Comparison of ENCODE assay signal across 9 mouse cellular contexts in genomic region chr3:38254896-38255295, GRCm38 (mm10).
A peak's percentile ranks its signal among the peaks of the same experiment; 100 is the strongest.
DNase-seq lines count a peak whose midpoint lies in the region; ATAC-seq and TF ChIP-seq lines count a peak whose summit lies in the region.
"Had no signal": no experiment of that assay in that cellular context is flagged by ENCODE, and none has a peak within 500 bp of the region (broad histone marks: within the 10 kb centered on the region; RNA-seq: fewer than 3 reads in every experiment).

No protein-coding gene starts in this region.

- no peak overlapping the region for H3K9ac ChIP-seq in heart, embryonic 11.5 days (ENCODE audit: low read depth, low read length)
- H3K9ac ChIP-seq in heart, adult 2 months (ENCODE audit: low read depth, low read length): no peak overlapping the region
- H3K9ac ChIP-seq in kidney, embryonic 16.5 days (replicated peaks; ENCODE audit: low read length): no peak overlapping the region
- H3K9ac ChIP-seq in limb, embryonic 13.5 days: no peak overlapping the region

- no peak for ATAC-seq in heart, embryonic 11.5 days (replicated peaks; ENCODE audit: insufficient number of reproducible peaks, low FRiP score, low TSS enrichment)
- peak; percentile 87 for ATAC-seq in kidney, embryonic 16.5 days (ENCODE audit: low FRiP score, low TSS enrichment)
- ATAC-seq in limb, embryonic 13.5 days (ENCODE audit: low FRiP score, low read depth): peak; percentile 62; the same call in 1 of the 2 replicates
- ATAC-seq in erythroid progenitor cell, adult 5-6 weeks (replicated peaks; ENCODE audit: low FRiP score, poor library complexity, severe bottlenecking): no peak

- H3K4me3 ChIP-seq in heart, embryonic 11.5 days (ENCODE audit: low read depth, low read length): no peak overlapping the region
- no peak overlapping the region for H3K4me3 ChIP-seq in heart, adult 2 months
- H3K4me3 ChIP-seq in kidney, embryonic 16.5 days (ENCODE audit: low read length): no peak overlapping the region
- H3K4me3 ChIP-seq in limb, embryonic 13.5 days: no peak overlapping the region
- H3K4me3 ChIP-seq: erythroblast, embryonic 14.5 days had no signal

- 61% methylated on average over 2 of the region's 2 CpGs for WGBS in heart, embryonic 11.5 days (ENCODE audit: insufficient replicate concordance)
- 3% methylated on average over 2 of the region's 2 CpGs for WGBS in heart, adult 2 months
- WGBS in kidney, embryonic 16.5 days: 57% methylated on average over 2 of the region's 2 CpGs
- WGBS in limb, embryonic 13.5 days: 70% methylated on average over 2 of the region's 2 CpGs

- H3K9me3 ChIP-seq in heart, embryonic 11.5 days (replicated peaks; ENCODE audit: control insufficient read depth, low read length): no peaks in the 10 kb centered on the region
- peaks cover 5% of the 10 kb centered on the region; the same call in 1 of the 2 replicates for H3K9me3 ChIP-seq in kidney, embryonic 16.5 days (ENCODE audit: low read length)
- 0 out of 2 replicates have a peak, but pooled peaks cover 8% of the 10 kb centered on the region for H3K9me3 ChIP-seq in limb, embryonic 13.5 days

- no peaks in the 10 kb centered on the region for H3K79me2 ChIP-seq in heart, adult 2 months (replicated peaks; ENCODE audit: control insufficient read depth, insufficient read depth, low read length)

- no peaks in the 10 kb centered on the region for H3K27me3 ChIP-seq in heart, embryonic 11.5 days (ENCODE audit: control insufficient read depth, insufficient read depth, low read length)
- H3K27me3 ChIP-seq in heart, adult 2 months (ENCODE audit: control insufficient read depth, insufficient read depth, low read length): no peaks in the 10 kb centered on the region
- no peaks in the 10 kb centered on the region for H3K27me3 ChIP-seq in kidney, embryonic 16.5 days (ENCODE audit: insufficient read depth, low read length)
- no peaks in the 10 kb centered on the region for H3K27me3 ChIP-seq in limb, embryonic 13.5 days

- intact Hi-C loops in heart, adult 2 months (cut with DNase I): loop anchor here (1.0 to 5.0 kb wide), 7 partner anchors 20 to 594 kb away; partner anchors contain the start of gene Ankrd50

- TF ChIP-seq POLR2A in heart, adult 2 months (IDR thresholded peaks at IDR 0.05; ENCODE audit: insufficient read depth, low read depth, low read length): no peak

- DNase-seq in heart, adult 11 months: peak; percentile 99
- DNase-seq in cerebellum, adult 8-10 months: peak; percentile 34
- DNase-seq in heart, adult 2 months: peak; percentile 83 to 89
- peak; percentile 52 for DNase-seq in right cerebral cortex, postnatal 25 days

- TF ChIP-seq CTCF in heart, adult 2 months (IDR thresholded peaks at IDR 0.05): no peak

- peaks cover 4% of the 10 kb centered on the region; the same call in 1 of the 2 replicates for H3K4me1 ChIP-seq in heart, embryonic 11.5 days (ENCODE audit: control insufficient read depth, insufficient read depth, low read length)
- H3K4me1 ChIP-seq in heart, adult 2 months (ENCODE audit: control insufficient read depth, insufficient read depth, low read length): peaks cover 11% of the 10 kb centered on the region
- H3K4me1 ChIP-seq in kidney, embryonic 16.5 days (ENCODE audit: insufficient read depth, low read length): no peaks in the 10 kb centered on the region
- H3K4me1 ChIP-seq in limb, embryonic 13.5 days: peaks cover 14% of the 10 kb centered on the region

- no peaks in the 10 kb centered on the region for H3K36me3 ChIP-seq in heart, embryonic 11.5 days (ENCODE audit: control insufficient read depth, insufficient read depth, low read length)
- peaks cover 7% of the 10 kb centered on the region for H3K36me3 ChIP-seq in heart, adult 2 months (ENCODE audit: control insufficient read depth, insufficient read depth, low read length)
- H3K36me3 ChIP-seq in kidney, embryonic 16.5 days (ENCODE audit: insufficient read depth, low read length): no peaks in the 10 kb centered on the region
- H3K36me3 ChIP-seq in limb, embryonic 13.5 days: no peaks in the 10 kb centered on the region

- no peak overlapping the region for H3K4me2 ChIP-seq in heart, embryonic 11.5 days
- H3K4me2 ChIP-seq in kidney, embryonic 16.5 days (replicated peaks; ENCODE audit: low read depth, low read length): no peak overlapping the region
- H3K4me2 ChIP-seq in limb, embryonic 13.5 days (replicated peaks): no peak overlapping the region

- H3K27ac ChIP-seq in heart, embryonic 11.5 days (ENCODE audit: low read depth, low read length): no peak overlapping the region
- H3K27ac ChIP-seq in heart, adult 2 months: peak overlapping the region; percentile 46; the same call in 1 of the 2 replicates
- no peak overlapping the region for H3K27ac ChIP-seq in kidney, embryonic 16.5 days (ENCODE audit: low read length)
- no peak overlapping the region for H3K27ac ChIP-seq in limb, embryonic 13.5 days

- 0 out of 2 replicates have a peak, but pooled peaks have one; percentile 49 for TF ChIP-seq EP300 in heart, adult 2 months (IDR thresholded peaks at IDR 0.05; ENCODE audit: insufficient read depth, low read depth, low read length)

Comparison
In these comparisons a context has a peak if more than half of its experiments do, and no peak if none do; other contexts are left out.
1. DNase-seq: peak in every context shown above with its lines; median percentile 99 in heart, adult 11 months; 86 in heart, adult 2 months; 52 in right cerebral cortex, postnatal 25 days; 34 in cerebellum, adult 8-10 months.
2. ATAC-seq: peak in kidney, embryonic 16.5 days (single experiment) and limb, embryonic 13.5 days (single experiment); none in heart, embryonic 11.5 days (single experiment) and erythroid progenitor cell, adult 5-6 weeks (single experiment).